Mouse (Mus musculus): ENCODE data around the gene Eif3k. TPM values are rescaled to one million over a fixed set of nuclear protein-coding genes. Genes with fewer than 3 reads are reported as not detected.

Eif3k gene
- polyA plus RNA-seq, 1 experiment from 2014 or later, result 331 TPM

DNA sequence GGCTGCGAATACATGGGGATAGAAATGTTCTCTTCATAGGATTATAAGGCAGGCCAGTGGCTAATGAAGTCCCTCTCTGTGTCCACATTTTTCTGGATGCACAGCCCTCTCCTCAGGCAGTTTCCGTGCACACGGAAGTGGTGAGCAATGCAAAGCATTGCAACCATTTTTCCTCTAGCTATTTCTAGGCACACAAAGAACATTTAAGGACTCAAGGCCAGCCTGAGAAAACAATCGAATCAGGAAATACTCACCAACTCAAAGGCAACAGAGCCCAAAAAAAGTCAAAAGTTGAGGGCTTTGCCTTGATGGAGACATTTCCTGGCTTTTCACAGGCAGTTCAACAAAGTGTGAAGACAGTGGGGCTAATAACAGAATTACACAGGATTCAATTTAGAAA is 40.5 kb downstream of the Eif3k start:
- Histone ChIP-seq H3K4me3 (no peak overlapping the region), H3K36me3 (no peaks in the 10 kb centered on the region), H3K4me1 (peaks cover 59% of the 10 kb centered on the region), H3K4me2 (replicated peaks) (no peak overlapping the region), H3K9ac (no peak overlapping the region), H3K27ac (peak overlapping the region; percentile 71; the same call in 1 of the 2 replicates), H3K9me3 (replicated peaks) (no peaks in the 10 kb centered on the region), H3K27me3 (no peaks in the 10 kb centered on the region)
- 73% methylated on average over 4 of the region's 4 CpGs for WGBS
- ATAC-seq (ENCODE audit: low FRiP score), result no peak

DNA sequence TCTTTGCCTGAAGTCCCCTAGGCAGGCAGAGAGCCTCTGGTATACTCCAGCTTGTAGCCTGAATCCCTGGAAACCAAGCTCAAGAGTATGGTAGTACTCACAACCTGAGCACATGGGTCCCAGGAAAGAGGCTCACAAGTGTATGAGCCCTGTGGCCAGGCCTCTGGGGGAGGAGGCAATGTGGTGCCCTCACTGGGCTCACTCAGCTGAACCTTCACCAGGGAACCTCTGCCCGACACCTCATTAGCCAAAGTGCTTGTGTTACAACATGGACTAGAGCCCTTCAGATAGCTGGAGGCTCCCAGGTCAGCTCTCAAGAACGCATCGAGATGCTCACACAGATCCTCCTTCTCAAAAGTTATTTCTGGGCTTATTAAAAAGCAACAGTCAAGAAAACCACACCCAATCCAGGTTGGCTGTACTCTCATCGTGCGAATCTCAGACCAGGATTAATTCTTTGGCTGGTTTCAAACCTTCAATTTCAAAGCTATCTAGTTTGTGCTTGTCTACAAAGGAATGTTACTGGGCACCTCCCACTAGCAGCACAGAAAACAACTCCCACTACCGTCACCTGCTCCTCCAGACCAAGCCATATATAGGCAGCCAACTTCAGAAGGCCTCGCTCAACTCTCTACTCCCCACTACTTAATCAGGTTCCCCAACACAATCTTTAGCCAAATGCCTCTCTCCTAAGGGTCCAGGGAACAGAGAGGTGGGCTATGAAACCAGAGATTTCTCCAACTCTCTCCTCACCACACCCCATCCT is 42.1 kb downstream of the Eif3k start:
- no peak for ATAC-seq (ENCODE audit: low FRiP score)

DNA sequence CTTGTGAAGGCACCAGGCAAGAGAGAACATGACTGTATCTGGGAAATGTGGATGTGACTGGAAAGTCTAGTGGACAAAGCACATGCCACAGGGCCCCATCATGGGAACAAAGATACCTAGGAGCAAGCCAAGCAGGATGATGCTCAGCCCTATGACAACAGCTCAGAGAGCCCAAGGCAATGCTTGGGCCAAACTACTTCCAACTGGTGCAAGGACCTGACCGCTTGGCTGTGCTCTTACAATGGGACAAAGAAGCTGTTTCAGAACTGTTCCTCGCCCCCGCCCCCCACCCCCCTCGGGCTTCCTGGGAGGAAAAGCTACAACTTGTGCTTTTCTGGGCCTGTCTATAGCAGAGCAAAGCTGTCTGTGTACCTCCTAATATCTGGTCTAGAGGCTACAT is 43.0 kb downstream of the Eif3k start:
- H3K27ac ChIP-seq, result 0 out of 2 replicates have a peak overlapping the region, but pooled peaks have one; percentile 13
- no peaks in the 10 kb centered on the region for H3K27me3 ChIP-seq
- peaks cover 44% of the 10 kb centered on the region for H3K4me1 ChIP-seq
- no peak overlapping the region for H3K4me2 ChIP-seq (replicated peaks)
- WGBS, result 55% methylated on average over 4 of the region's 4 CpGs
- no peaks in the 10 kb centered on the region for H3K9me3 ChIP-seq (replicated peaks)
- H3K36me3 ChIP-seq, result 0 out of 2 replicates have a peak, but pooled peaks cover under 1% of the 10 kb centered on the region
- no peak for ATAC-seq (ENCODE audit: low FRiP score)
- no peak overlapping the region for H3K4me3 ChIP-seq
- H3K9ac ChIP-seq, result no peak overlapping the region

More for the DNA sequence above, 42.1 kb downstream of the Eif3k start:
- Histone ChIP-seq H3K27me3 (no peaks in the 10 kb centered on the region), H3K27ac (no peak overlapping the region), H3K9ac (no peak overlapping the region), H3K36me3 (no peaks in the 10 kb centered on the region), H3K9me3 (replicated peaks) (no peaks in the 10 kb centered on the region), H3K4me2 (replicated peaks) (no peak overlapping the region), H3K4me3 (no peak overlapping the region), H3K4me1 (peaks cover 44% of the 10 kb centered on the region)
- WGBS, result 87% methylated on average over 7 of the region's 7 CpGs

DNA sequence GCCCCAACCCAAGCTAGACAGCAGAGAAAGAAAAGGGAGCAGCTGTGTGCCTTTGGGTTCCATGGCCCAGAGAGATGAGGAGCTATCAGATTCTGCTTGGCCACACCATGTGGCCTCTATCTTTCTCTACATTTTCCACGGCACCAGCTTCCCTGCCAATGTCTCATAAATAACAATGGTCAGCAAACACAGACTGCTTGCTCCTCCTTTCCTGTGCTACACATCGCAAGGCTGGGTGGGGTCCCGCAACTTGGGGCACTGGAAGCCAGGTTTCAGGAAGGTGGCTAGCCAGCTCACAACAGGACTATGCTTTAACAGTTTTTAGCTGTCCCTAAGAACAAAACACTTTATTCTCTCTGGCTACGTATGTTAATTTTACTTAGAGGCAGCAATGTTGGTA is 44.9 kb downstream of the Eif3k start:
- ATAC-seq (ENCODE audit: low FRiP score), result no peak
- no peak overlapping the region for H3K9ac ChIP-seq
- peaks cover 46% of the 10 kb centered on the region for H3K4me1 ChIP-seq
- H3K36me3 ChIP-seq, result 0 out of 2 replicates have a peak, but pooled peaks cover 3% of the 10 kb centered on the region
- WGBS, result 56% methylated on average over 4 of the region's 4 CpGs
- H3K4me3 ChIP-seq, result no peak overlapping the region
- no peaks in the 10 kb centered on the region for H3K27me3 ChIP-seq
- H3K4me2 ChIP-seq (replicated peaks), result no peak overlapping the region
- no peaks in the 10 kb centered on the region for H3K9me3 ChIP-seq (replicated peaks)
- H3K27ac ChIP-seq, result peak overlapping the region; percentile 5; the same call in 1 of the 2 replicates

DNA sequence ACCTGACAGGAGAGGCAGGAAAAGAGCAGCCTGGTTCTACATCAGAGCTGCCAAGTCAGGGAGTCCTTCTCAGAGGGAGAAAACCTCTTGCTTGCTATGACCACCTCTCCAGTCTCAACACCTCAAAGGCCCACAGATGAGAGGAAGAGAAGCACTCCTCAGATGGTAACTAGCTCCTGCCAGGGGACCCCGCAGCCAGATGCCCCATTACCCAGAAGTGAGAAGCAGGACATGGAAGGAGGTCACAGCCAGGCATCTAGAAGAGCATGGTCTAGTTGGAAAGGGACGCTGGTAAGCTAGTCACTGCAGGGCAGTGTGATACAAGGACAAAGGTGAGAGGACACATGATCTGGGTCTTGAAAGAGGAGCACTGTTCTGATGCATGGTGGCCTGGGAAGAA is 47.8 kb downstream of the Eif3k start:
- Histone ChIP-seq H3K27me3 (no peaks in the 10 kb centered on the region), H3K9ac (no peak overlapping the region), H3K4me2 (replicated peaks) (no peak overlapping the region), H3K36me3 (0 out of 2 replicates have a peak, but pooled peaks cover 3% of the 10 kb centered on the region), H3K9me3 (replicated peaks) (no peaks in the 10 kb centered on the region), H3K27ac (no peak overlapping the region), H3K4me3 (no peak overlapping the region), H3K4me1 (peaks cover 39% of the 10 kb centered on the region)
- no peak for ATAC-seq (ENCODE audit: low FRiP score)
- WGBS, result 85% methylated on average over 2 of the region's 2 CpGs

DNA sequence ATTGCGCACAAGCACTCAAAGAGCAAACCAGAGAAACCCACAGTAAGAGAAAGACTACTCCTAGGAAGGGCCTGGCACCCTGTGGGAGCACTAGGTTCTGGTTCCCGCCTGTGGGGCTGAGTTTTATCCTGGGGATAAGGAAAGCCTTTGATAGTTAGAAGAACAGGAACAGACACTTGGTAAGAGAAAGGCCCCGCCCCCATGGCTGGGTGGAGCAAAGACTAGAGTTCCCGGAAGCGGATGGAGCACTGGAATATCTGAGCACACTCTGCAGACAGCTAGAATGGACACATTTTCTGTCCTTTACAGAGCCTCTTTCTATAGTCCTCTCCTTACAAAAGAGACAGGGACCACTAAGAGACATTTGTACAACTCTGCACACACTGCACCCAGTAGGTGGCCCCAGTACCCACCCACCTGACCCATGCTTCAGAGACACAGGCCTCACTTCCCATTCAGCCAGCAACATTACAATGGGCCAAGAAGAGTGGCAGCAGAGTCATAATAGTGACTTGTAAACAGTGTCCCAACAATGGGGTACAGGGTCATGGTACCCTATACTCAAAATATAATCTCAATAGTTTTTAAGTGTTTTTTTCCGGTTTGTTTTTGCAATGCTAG is 49.1 kb downstream of the Eif3k start:
- 86% methylated on average over 6 of the region's 6 CpGs for WGBS
- Histone ChIP-seq H3K9ac (no peak overlapping the region; the same call in 1 of the 2 replicates), H3K4me1 (peaks cover 30% of the 10 kb centered on the region), H3K4me3 (no peak overlapping the region), H3K27me3 (no peaks in the 10 kb centered on the region), H3K27ac (no peak overlapping the region), H3K36me3 (0 out of 2 replicates have a peak, but pooled peaks cover 3% of the 10 kb centered on the region), H3K9me3 (replicated peaks) (no peaks in the 10 kb centered on the region), H3K4me2 (replicated peaks) (no peak overlapping the region)
- no peak for ATAC-seq (ENCODE audit: low FRiP score)

DNA sequence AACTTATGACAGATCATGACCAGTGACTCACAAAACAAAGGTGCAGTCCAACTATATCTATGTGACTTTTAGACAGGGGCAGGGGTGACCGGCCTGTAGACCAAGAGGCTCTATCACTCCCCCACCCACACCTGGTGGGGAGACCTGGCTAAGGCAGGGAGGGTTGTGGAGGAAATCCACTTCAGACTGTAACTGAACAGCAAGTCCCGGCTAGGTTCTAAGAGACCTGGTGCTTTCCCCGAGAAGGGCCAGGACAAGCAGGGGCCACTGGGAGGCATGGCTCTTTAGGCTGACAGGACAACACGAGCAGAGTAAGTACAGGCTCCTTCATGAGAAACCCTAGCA is 50.0 kb downstream of the Eif3k start:
- 0 out of 2 replicates have a peak, but pooled peaks cover 3% of the 10 kb centered on the region for H3K36me3 ChIP-seq
- H3K27me3 ChIP-seq, result no peaks in the 10 kb centered on the region
- H3K4me2 ChIP-seq (replicated peaks), result no peak overlapping the region
- H3K4me1 ChIP-seq, result peaks cover 22% of the 10 kb centered on the region
- no peak for ATAC-seq (ENCODE audit: low FRiP score)
- H3K9me3 ChIP-seq (replicated peaks), result no peaks in the 10 kb centered on the region
- H3K4me3 ChIP-seq, result no peak overlapping the region
- H3K9ac ChIP-seq, result no peak overlapping the region
- H3K27ac ChIP-seq, result no peak overlapping the region
- WGBS, result 90% methylated on average over 4 of the region's 4 CpGs

DNA sequence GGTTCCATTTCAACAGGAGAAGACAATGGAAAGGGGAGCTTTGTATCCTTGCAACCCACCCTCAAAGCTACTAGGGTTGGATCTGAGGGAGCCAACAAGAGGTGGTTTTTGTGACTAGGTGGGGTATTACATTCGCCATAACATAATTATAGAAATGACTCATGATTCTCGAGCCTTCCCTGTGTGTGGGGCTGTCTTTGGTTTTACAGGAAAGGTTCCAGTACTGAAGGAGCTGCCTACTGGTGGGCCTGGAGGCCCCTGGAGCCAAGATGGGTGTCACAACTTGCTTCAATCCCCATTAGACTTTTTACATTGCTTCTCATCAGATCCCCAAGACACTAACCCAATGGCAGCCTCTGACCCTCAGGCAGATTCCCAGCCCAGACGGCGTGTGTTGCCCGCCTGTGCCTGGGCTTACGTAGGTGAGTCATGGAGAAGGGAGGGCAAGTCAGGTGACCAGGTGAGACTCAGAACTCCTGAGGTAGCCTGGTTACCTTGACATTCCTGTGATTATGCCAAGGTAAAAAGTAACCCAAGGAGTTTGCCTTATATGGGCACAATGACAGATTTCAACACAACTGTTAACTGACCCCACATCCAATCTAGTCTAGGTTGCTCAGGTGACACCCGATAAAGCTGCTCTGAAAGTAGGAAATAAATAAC is 50.5 kb downstream of the Eif3k start:
- 0 out of 2 replicates have a peak, but pooled peaks cover 3% of the 10 kb centered on the region for H3K36me3 ChIP-seq
- H3K27me3 ChIP-seq, result no peaks in the 10 kb centered on the region
- no peak for ATAC-seq (ENCODE audit: low FRiP score)
- peaks cover 19% of the 10 kb centered on the region for H3K4me1 ChIP-seq
- H3K27ac ChIP-seq, result no peak overlapping the region
- WGBS, result 96% methylated on average over 7 of the region's 7 CpGs
- no peaks in the 10 kb centered on the region for H3K9me3 ChIP-seq (replicated peaks)
- H3K9ac ChIP-seq, result no peak overlapping the region
- no peak overlapping the region for H3K4me2 ChIP-seq (replicated peaks)
- H3K4me3 ChIP-seq, result no peak overlapping the region

DNA sequence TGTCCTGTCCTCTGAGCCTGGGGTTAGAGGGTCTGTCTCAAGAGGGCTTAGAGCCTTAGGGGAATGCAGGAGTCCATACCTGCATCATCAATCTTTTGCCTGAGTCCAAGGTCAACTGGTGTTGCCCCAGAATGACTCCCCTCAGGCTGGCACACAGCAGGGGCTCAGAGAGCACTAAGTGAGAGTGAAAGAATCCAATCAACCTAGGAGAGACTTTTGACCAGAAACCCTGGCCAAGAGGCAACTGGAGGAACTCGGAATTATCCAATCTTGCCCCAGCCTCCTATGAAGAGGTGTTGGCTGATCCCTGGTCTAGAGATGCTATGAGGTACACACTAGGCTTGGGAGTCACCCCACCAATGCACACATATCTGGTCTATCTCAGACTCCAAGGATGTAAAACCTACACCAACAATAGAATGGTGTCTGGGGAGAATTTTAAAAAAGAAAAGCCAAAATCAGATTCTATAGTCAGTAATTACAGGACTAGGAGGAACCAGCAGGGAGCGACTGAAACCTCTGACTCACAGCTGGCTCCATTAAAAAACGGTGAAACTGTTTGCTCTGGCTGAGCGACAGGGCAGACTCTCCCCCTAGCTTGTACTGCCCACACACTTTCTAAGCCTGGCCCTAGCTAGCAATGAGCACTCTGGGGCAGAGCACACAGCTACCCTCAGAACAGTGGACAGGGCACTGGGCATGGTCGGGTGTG is 51.2 kb downstream of the Eif3k start:
- Histone ChIP-seq H3K27me3 (no peaks in the 10 kb centered on the region), H3K9ac (no peak overlapping the region), H3K27ac (peak overlapping the region; percentile 52; the same call in 1 of the 2 replicates), H3K9me3 (replicated peaks) (no peaks in the 10 kb centered on the region), H3K36me3 (0 out of 2 replicates have a peak, but pooled peaks cover 3% of the 10 kb centered on the region), H3K4me3 (no peak overlapping the region), H3K4me2 (replicated peaks) (no peak overlapping the region), H3K4me1 (peaks cover 25% of the 10 kb centered on the region)
- WGBS, result 59% methylated on average over 5 of the region's 5 CpGs
- ATAC-seq (ENCODE audit: low FRiP score), result no peak

DNA sequence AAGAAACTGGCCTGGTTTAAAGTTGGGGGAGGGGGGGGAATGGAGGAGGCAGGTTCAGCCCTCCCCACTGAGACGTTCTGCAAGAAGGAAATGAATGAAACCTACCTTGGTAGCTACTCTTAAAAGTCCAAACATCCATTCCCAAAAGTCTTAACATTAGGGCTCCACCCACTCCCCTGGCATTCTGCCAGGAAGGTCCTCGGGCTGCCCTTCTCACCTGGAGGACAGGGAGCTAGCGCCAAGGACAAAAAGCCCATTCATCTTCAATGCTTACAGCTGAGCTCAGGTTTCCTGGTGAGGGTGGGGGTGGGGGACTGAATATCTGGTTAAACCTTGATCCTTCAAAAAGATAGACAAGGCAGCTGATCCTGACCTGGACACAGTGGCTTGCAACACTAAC is 52.3 kb downstream of the Eif3k start:
- Histone ChIP-seq H3K4me3 (no peak overlapping the region), H3K36me3 (0 out of 2 replicates have a peak, but pooled peaks cover 3% of the 10 kb centered on the region), H3K4me2 (replicated peaks) (no peak overlapping the region), H3K27ac (no peak overlapping the region), H3K4me1 (peaks cover 36% of the 10 kb centered on the region), H3K27me3 (no peaks in the 10 kb centered on the region), H3K9ac (no peak overlapping the region), H3K9me3 (replicated peaks) (no peaks in the 10 kb centered on the region)
- WGBS, result 52% methylated on average over 3 of the region's 3 CpGs
- ATAC-seq (ENCODE audit: low FRiP score), result no peak

DNA sequence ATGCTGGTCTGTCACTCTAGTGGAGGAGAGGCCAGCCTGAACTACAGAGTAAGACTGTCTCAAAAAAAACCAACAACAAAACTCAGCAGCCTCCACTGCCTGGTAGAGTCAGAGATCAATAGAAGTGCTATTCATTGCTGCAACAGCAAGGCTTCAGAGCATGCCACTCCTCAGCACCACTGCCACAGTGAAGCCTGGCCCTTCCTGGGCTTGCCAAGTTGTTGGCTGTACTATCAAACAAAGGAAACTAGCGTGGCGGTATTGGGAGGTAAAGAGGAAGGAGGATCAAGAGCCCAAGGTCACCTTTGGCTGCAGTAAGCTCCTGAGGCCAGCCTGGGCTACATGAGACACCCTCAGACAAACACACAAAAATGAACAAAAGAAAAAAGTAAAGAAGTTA is 55.5 kb downstream of the Eif3k start:
- no peaks in the 10 kb centered on the region for H3K27me3 ChIP-seq
- no peak for ATAC-seq (ENCODE audit: low FRiP score)
- 67% methylated on average over 2 of the region's 2 CpGs for WGBS
- H3K4me1 ChIP-seq, result peaks cover 52% of the 10 kb centered on the region
- H3K9ac ChIP-seq, result no peak overlapping the region
- no peaks in the 10 kb centered on the region for H3K9me3 ChIP-seq (replicated peaks)
- no peak overlapping the region for H3K4me2 ChIP-seq (replicated peaks)
- no peak overlapping the region for H3K27ac ChIP-seq
- H3K4me3 ChIP-seq, result no peak overlapping the region
- H3K36me3 ChIP-seq, result no peaks in the 10 kb centered on the region

DNA sequence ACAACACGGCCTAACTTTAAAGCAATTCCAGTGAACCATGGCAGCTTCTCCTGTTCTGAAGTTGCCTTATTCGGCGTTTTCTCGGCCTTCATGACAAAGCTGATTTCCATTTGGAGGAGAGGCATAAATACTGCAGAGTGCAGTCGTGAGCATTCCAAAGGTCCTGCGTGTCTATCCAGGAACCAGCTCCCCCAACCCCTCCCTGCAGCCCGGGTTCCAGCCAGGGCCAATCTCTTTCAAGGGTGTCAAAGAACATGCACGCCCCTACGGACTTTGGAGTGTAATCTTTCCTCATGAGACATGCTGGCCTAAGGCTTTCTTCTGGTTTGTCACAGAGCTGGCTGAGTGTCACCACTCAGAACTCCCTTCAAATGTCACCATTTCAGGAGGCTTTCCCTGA is 56.3 kb downstream of the Eif3k start:
- Histone ChIP-seq H3K4me3 (no peak overlapping the region), H3K9me3 (replicated peaks) (no peaks in the 10 kb centered on the region), H3K9ac (no peak overlapping the region), H3K4me1 (peaks cover 51% of the 10 kb centered on the region), H3K27ac (peak overlapping the region; percentile 79; the same call in 1 of the 2 replicates), H3K36me3 (no peaks in the 10 kb centered on the region), H3K27me3 (no peaks in the 10 kb centered on the region), H3K4me2 (replicated peaks) (no peak overlapping the region)
- 47% methylated on average over 9 of the region's 9 CpGs for WGBS
- ATAC-seq (ENCODE audit: low FRiP score), result no peak

All from hindbrain, embryonic 12.5 days (tissue).